Mouse (Mus musculus): ENCODE data around the gene Tnk2.

- TF ChIP-seq EP300 (optimal IDR thresholded peaks at IDR 0.05) (no peak), CTCF (IDR thresholded peaks at IDR 0.05; ENCODE audit: low read depth) (no peak)
Measured at GRCm38 (mm10) chr16:32670354-32671124, 26.9 kb downstream of the Tnk2 start.

Measured in stomach, postnatal 0 days (tissue).